Mouse (Mus musculus): ENCODE results near the gene Trim15.
"Not testable (repeated sequence)": the region's sequence is repeated elsewhere in the genome, so short reads cannot be mapped to it uniquely, and the experiment has no call there.

Trim15 gene

GRCm38 (mm10) chr17:36866719-36867527 is at the start of gene Trim15:
Gene Trim15, minus strand, starts transcription at chr17:36867210.
- DNase-seq (ENCODE audit: low read depth) = no peak

GRCm38 (mm10) chr17:36915076-36915475 is 48.1 kb upstream of the Trim15 start:
- peak; percentile 85 for DNase-seq (ENCODE audit: low read depth)

DNA sequence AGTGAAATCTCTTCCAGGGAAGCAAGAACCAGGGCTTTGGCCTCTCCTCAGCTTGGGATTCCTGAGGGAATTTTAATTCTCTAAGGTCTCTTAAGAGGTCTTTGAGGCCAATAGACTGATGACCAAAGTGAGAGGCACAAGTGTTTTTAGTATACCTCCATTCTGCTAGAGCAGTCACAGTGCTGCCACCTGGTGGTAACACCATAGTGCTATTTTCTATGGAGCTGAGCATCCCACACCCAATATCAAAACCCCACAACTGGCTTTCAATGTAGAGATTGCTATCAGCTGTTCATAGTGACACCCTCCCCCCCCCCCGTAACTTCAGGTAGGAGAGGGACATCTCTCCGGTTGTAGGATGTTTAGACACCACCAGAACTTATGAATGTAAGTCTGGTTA is 47.1 kb upstream of the Trim15 start:
- DNase-seq (ENCODE audit: low read depth) = peak; percentile 91

DNA sequence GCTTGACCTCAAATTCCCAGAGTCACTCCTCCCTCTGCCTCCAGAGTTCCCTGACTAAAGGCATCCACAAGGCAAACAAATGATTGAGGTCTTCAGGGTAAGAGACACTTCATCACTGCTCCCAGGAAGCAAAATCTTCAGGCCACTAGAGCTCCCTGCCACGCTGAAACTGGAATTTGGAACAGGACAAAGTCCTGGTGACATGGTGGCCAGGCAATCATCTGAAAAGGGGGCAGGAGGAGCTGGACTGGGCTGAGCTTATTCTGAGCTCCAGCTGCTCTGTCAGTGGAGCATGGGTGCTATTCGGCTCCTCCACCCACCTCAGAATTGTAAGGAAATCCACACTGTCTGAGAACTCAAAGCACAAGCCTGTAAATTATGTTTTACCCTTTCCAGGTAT is 45.0 kb upstream of the Trim15 start:
- DNase-seq (ENCODE audit: low read depth) = no peak

GRCm38 (mm10) chr17:36909802-36910201 is 42.8 kb upstream of the Trim15 start:
- no peak for DNase-seq (ENCODE audit: low read depth)

- DNase-seq (ENCODE audit: low read depth) = peak; percentile 56
These were observed 41.2 kb upstream of the Trim15 start for GRCm38 (mm10) chr17:36908235-36908634.

DNA sequence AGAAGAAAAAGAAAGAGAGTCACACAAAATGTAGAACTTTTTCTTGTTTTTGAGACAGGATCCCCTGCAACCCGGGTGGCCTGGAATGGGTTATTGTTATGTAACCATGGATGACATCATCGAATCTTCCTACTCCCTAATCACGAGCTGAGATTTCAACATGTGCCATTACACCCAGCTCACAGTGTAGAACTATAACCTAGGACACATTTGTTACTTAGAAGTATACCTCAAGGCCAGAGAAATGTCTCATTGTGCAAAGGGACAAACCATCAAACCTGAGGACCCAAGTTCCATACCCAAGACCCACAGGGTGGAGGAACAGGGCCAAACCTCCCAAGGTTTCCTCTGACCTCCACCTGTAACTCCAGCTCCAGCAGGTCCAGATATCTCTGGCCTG is 36.6 kb upstream of the Trim15 start:
- DNase-seq (ENCODE audit: low read depth) = peak; percentile 34

DNA sequence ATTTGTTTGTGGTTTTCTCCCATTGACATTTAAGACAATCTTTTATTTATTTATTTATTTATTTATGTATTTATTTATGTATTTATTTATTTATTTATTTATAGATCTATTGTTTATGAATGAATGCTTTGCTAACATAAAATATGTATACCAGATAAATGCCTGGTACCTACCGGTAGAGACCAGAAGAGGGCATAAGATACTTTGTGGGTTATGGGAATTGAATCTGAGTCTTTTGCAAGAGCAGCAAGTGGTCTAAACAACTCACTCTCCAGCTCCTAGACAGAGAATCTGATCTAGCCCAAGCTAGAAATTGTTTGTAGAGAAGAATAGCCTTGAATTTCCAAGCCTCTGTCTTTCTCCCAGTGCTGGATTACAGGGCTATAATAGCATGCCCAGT is 33.7 kb upstream of the Trim15 start:
- DNase-seq (ENCODE audit: low read depth) = no peak

DNA sequence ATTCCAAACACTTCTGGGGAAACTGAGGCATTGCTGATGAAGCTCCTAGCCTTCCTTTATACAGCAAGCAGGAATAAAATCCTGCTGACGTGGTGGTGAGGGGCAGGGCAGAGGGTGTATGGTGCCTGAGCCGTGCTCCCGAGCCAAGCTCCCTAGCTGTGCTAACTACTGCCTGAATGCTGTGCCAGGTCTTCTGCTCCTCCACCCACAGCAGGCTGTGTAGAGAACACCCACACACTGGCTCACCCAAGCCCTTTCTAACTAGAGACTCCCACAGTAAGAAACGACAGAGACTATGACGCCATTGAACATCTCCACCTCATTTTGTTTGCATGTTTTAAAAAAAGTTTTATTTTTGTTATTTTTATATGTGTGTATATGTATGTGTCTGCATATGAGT is 33.0 kb upstream of the Trim15 start:
- DNase-seq (ENCODE audit: low read depth) = no peak

GRCm38 (mm10) chr17:36899376-36899775 is 32.4 kb upstream of the Trim15 start:
- DNase-seq (ENCODE audit: low read depth) = no peak

GRCm38 (mm10) chr17:36897552-36898205 is 30.7 kb upstream of the Trim15 start, which contains the start of gene Trim31:
Gene Trim31, plus strand, starts transcription at chr17:36898118.
- no peak for DNase-seq (ENCODE audit: low read depth)

- no peak for DNase-seq (ENCODE audit: low read depth)
These were observed 30.1 kb upstream of the Trim15 start for GRCm38 (mm10) chr17:36897065-36897464.

DNA sequence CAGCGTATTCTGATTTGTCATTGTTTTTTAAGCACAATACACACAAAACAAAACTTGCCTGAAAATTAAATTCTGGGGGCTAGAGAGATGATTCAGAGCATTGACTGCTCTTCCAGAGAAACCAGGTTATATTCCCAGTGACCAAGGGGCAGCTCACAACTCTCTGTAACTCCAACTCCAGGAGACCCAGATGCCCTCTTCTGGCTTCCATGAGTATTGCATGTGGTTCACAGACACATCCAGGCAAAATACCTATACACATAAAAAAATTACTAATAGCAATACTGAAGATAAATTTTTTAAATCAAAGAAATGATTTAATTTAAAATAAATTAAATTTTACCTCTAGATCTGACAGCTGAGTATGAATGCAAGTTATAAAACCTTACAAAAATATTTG is 29.6 kb upstream of the Trim15 start:
- peak; percentile 81 for DNase-seq (ENCODE audit: low read depth)

DNA sequence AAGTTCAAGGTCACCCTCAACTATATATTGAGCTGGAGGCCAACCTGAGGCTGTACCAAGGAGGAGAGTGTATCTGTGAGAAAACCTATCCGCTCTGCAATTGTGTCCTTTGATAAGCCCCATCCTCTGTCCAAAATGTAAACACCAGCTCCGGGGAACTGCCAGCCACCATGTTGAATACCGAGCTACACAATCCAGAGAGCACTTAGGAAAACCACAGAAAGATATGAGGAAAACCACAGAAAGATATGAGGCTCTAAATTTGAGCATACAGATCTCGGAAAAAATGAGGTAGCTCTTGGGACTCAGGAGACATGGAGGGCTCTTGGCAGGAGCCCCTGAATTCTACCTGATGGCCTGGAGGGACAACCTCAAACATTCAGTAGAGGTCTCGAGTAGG is 26.4 kb upstream of the Trim15 start:
- no peak for DNase-seq (ENCODE audit: low read depth)

DNA sequence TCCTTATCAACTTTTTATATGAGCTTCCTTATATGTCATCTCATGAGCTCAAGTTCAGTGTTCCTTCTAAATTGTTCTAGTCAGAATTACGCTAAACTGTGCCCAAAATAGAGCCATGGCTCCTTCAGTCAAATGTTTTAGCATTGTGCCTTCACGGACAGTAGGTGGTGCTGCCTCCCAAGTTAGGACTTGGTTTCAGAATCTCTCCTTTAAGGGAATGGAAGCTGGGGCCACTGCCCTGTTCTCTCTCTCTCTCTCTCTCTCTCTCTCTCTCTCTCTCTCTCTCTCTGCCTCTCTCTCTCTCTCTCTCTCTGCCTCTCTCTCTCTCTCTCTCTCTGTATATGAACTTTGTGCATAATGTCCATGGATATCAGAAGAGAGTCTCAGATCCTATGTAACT is 25.4 kb upstream of the Trim15 start:
- DNase-seq (ENCODE audit: low read depth) = peak; percentile 80

GRCm38 (mm10) chr17:36891496-36891895 is 24.5 kb upstream of the Trim15 start:
- not testable (repeated sequence) for DNase-seq (ENCODE audit: low read depth)

GRCm38 (mm10) chr17:36890073-36890903 is 23.3 kb upstream of the Trim15 start, which contains the start of gene Trim40:
Gene Trim40, minus strand, starts transcription at chr17:36890123.
- no peak for DNase-seq (ENCODE audit: low read depth)

DNA sequence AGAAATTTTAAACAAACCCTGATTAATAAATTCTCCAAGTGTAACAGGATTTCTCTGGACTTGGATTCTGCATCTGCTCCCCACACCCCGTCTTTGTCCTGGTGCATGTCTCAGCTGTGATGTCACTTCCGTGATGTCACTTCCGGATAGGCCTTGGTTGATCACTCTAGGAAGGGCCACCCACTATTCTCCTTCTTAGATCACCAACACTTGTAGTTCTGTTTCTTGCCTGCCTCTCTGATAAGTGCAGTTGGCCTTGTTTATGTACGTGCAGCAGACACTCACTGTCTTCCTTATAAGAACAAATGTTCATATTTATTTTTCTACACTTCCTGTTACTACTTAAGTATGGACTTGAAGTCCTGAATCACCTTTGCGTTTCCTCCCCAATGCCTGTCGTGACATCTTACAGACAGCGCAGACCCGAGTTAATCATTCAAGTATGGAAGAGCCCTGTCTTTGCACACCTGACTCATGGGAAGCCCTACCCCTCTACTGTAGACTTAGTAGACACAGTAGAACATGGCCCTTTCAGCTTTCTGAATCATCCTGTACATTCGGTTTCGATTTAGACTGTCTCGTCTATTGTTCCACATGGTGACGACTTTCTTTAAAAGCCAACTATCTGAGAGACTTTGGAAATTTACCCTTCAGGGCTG is 18.3 kb upstream of the Trim15 start:
- DNase-seq (ENCODE audit: low read depth) = no peak

GRCm38 (mm10) chr17:36883350-36883749 is 16.3 kb upstream of the Trim15 start:
- DNase-seq (ENCODE audit: low read depth) = peak; percentile 41

DNA sequence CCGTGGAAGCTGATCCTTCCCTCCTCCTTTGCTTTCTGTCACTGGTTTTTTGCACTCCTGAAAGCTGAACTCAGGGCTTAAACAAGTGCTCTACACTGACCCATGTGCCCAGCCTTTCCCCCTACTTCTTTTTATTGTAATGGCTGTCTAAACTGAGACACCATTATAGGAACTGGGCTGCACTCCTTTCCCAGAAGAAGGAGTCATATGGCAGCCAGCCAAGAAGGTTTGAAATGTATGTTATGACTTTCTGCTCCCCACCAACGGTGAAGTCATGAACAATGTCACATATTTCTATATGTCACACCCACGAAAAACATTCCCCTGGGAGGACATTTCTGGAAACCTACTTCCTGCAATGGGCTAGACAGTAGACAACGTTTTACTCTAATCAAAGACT is 7.6 kb upstream of the Trim15 start:
- peak; percentile 48 for DNase-seq (ENCODE audit: low read depth)

GRCm38 (mm10) chr17:36869955-36870810 is 3.2 kb upstream of the Trim15 start:
- DNase-seq (ENCODE audit: low read depth) = no peak
